Mouse (Mus musculus) E14TG2a.4 (cell line): ENCODE measurements around the gene Hoxc13.
A peak's percentile ranks its signal among the peaks of the same experiment; 100 is the strongest.

Experiments
- H3K27me3 ChIP-seq: 2 replicates; pipeline ENCODE4 v1.6.1; 2014; ENCODE audit warnings: low read length, control low read depth; ENCODE audit not compliant: insufficient read depth
- H3K36me3 ChIP-seq: 2 replicates; pipeline ENCODE4 v1.6.1; 2014; ENCODE audit warnings: low read length, control low read depth; ENCODE audit not compliant: insufficient read depth
- H3K4me1 ChIP-seq: replicated peaks from 2 replicates; pipeline ENCODE4 v1.6.1; 2014; ENCODE audit warnings: low read depth, low read length, control low read depth
- H3K4me3 ChIP-seq: replicated peaks from 2 replicates; pipeline ENCODE4 v1.5.1; 2014; ENCODE audit warnings: mild to moderate bottlenecking, low read length
- H3K9me3 ChIP-seq: 2 replicates; pipeline ENCODE4 v1.6.1; 2014; ENCODE audit warnings: low read length, control low read depth
- CTCF ChIP-seq: conservative IDR thresholded peaks from 2 replicates; pipeline ENCODE4 v1.5.1; 2014; ENCODE audit warnings: low read length
- NANOG ChIP-seq: IDR thresholded peaks from 2 replicates; pipeline ENCODE4 v1.6.1; 2014; ENCODE audit warnings: borderline replicate concordance, low read length, mixed read lengths
- POU5F1 ChIP-seq: IDR thresholded peaks from 2 replicates; pipeline ENCODE4 v1.6.1; 2014; ENCODE audit warnings: low read length, borderline replicate concordance

The Hoxc13 gene

DNA sequence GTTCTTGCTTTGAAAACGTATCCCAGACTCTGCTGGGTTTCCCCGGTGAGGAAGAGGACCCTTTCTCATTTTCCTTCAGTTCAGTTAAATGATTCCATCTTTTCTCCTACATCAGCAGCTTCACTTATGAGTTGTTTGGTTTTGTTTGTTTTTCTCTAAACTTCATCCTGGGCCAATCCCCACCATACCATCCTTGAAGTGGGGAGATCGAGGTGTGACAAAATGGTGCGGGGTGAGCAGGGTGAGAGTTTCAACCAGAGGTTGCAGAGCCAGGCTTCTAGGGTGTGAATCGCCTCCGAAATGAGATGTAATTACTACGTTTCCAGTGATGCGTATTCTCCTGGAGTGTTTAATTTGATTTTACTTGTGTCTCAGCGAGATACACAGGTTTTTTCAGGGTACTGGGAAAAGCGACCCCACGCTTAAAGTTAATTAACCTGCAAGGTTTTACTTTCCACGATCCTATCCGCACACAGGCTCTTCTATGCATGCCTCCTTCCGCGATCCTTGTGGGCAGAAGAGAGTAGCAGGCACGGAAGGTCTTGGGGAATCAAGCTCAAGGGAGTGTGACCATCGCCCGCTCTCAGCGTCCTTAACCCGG is 2.8 kb upstream of the Hoxc13 start:
- Histone ChIP-seq H3K4me3 (no peak overlapping the region), H3K4me1 (peaks cover 26% of the 10 kb centered on the region)
- TF ChIP-seq POU5F1: no peak
- no peak for TF ChIP-seq NANOG
- no peak for TF ChIP-seq CTCF

DNA sequence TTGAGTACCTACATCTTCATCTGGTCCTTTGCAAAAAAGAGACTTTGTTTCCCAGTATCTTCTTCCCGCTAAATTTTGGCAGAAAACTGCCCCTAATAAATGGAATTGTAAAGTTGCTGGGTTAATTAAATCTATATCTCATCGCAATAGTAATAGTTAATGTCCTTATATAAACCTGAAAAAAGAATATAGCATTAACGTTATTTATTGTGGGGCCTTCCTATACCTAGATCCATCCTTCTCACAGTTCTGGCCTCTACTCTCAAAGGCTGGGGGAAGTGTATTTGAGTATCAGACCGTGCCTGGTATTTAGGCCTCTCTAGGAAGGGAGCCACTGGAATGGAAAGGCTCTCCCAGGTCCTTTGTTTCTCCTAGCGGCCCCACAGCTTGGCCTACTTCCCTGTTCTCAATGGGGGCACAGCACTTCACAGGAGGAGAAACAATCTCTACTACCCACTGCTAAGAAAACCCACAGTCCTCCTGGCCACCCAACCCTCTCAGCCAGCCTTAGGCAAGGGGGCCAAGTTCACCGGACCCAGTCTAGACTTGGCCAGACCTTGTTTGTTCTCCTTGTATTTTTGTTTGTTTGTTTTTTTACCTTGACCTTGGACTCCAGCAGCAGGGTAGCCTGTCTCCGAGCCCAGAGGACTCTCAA is 2.2 kb upstream of the Hoxc13 start:
- Histone ChIP-seq H3K4me3 (no peak overlapping the region), H3K36me3 (no peaks in the 10 kb centered on the region), H3K4me1 (peaks cover 21% of the 10 kb centered on the region), H3K27me3 (peaks cover 85% of the 10 kb centered on the region), H3K9me3 (no peaks in the 10 kb centered on the region)
- TF ChIP-seq NANOG (no peak), CTCF (no peak), POU5F1 (no peak)

More for the DNA sequence above, 2.8 kb upstream of the Hoxc13 start:
- Histone ChIP-seq H3K9me3 (no peaks in the 10 kb centered on the region), H3K36me3 (no peaks in the 10 kb centered on the region), H3K27me3 (peaks cover 85% of the 10 kb centered on the region)

DNA sequence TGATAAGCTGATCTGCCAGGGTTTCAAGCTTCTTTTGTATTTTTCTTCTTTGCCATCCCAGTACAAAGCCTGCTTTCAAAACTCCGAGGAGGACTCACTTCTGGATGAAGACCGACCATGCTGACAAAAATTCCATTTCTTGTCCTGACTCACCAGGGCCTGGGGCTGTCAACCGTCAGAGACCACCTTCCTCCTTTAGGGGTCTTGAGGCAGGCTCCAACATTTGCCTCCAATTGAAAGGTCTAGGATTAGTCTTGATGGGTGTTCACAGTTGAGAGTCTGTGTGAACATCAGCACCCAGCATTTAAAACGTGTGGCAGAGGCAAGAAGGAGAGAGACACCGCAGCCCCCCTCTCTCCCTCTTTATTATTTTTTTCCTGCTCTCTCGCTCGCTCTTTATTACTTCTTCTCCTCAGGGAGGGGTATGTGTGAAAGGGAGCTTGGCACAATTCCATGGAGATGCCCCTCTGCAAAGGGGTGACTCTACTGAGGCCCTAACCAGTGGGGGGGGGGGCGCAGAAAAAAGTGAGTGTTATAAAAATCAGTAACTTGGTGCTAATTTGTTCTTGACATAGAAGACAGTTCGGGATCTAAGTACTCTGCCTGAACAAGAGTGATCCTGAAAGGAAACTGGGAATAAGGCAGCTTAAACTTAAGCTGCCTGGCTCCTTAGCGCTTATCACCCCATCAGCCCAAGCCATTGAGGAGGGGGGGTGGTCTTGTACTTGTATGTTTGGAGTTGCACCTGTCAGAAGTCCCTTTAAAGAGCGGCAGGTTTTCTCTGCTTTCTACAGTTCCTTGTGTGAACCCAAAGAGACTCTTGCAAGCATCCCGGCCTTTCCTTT is 1.3 kb upstream of the Hoxc13 start:
- TF ChIP-seq CTCF (no peak), POU5F1 (no peak), NANOG (no peak)
- Histone ChIP-seq H3K4me3 (peak overlapping the region; percentile 68), H3K9me3 (no peaks in the 10 kb centered on the region), H3K36me3 (no peaks in the 10 kb centered on the region), H3K27me3 (peaks cover 88% of the 10 kb centered on the region), H3K4me1 (peaks cover 22% of the 10 kb centered on the region)

DNA sequence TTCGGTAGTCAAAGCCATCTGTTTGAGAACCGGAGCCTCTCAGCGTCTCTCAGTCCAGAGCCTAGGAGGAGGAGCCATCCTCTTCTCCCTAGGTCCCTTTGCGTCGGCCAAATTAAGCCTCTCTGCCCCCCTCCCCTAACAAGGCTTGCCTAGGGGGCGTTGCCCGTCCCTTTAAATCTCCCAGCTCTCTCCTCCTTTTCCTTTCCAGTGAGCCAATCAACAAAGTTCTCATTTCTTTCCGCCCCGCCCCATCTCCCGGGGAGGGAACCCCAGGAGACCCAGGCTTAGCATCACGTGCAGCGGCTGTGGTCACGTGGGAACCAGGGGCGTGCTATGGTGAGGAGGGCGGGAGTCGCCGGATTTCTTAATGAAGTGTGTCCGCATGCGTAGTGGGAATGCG is 284 bp upstream of the Hoxc13 start:
- Histone ChIP-seq H3K27me3 (peaks cover 88% of the 10 kb centered on the region), H3K36me3 (no peaks in the 10 kb centered on the region), H3K4me1 (peaks cover 25% of the 10 kb centered on the region), H3K4me3 (peak overlapping the region; percentile 68), H3K9me3 (no peaks in the 10 kb centered on the region)
- no peak for TF ChIP-seq NANOG
- no peak for TF ChIP-seq POU5F1

GRCm38 (mm10) chr15:102922012-102922362 is 1.1 kb downstream of the Hoxc13 start:
- Histone ChIP-seq H3K36me3 (no peaks in the 10 kb centered on the region), H3K27me3 (peaks cover 87% of the 10 kb centered on the region), H3K4me3 (peak overlapping the region; percentile 84), H3K4me1 (peaks cover 35% of the 10 kb centered on the region), H3K9me3 (no peaks in the 10 kb centered on the region)
- no peak for TF ChIP-seq NANOG
- no peak for TF ChIP-seq POU5F1

- TF ChIP-seq CTCF (no peak), POU5F1 (no peak), NANOG (no peak)
- Histone ChIP-seq H3K9me3 (no peaks in the 10 kb centered on the region), H3K27me3 (peaks cover 87% of the 10 kb centered on the region), H3K36me3 (no peaks in the 10 kb centered on the region), H3K4me3 (peak overlapping the region; percentile 84; the same call in 1 of the 2 replicates), H3K4me1 (peaks cover 43% of the 10 kb centered on the region)
Observed at GRCm38 (mm10) chr15:102922636-102923500, 2.0 kb downstream of the Hoxc13 start.

DNA sequence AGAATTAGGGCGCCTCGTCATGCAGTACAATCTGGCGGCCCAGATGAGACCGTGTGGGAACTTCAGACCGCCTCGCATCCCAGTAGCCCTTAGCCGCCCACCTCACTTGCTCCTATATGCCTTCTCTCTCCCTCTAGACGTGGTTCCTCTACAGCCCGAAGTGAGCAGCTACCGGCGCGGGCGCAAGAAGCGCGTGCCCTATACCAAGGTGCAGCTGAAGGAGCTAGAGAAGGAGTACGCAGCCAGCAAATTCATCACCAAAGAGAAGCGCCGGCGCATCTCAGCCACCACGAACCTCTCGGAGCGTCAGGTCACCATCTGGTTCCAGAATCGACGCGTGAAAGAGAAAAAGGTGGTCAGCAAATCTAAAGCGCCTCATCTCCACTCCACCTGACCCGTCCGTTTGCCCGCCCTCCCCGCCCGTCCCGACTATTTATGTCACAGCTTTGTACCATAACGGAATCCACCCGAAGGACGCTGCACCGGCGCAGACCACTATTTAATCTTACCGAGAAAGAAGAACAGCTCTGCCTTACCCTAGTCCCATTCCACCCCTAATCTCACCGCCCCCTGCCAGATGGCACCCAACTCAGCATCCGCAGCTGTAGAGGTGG is 6.2 kb downstream of the Hoxc13 start:
- Histone ChIP-seq H3K36me3 (no peaks in the 10 kb centered on the region), H3K4me3 (peak overlapping the region; percentile 51), H3K4me1 (peaks cover 55% of the 10 kb centered on the region), H3K27me3 (peaks cover 92% of the 10 kb centered on the region), H3K9me3 (no peaks in the 10 kb centered on the region)
- TF ChIP-seq CTCF: no peak
- TF ChIP-seq POU5F1: no peak
- no peak for TF ChIP-seq NANOG
